Mouse (Mus musculus): ENCODE data around the gene Cenpc1. TPM values are rescaled to one million over a fixed set of nuclear protein-coding genes. Genes with fewer than 3 reads are reported as not detected.
A peak's percentile ranks its signal among the peaks of the same experiment; 100 is the strongest.

Gene Cenpc1
- polyA plus RNA-seq, 1 experiment from 2014 or later = 43.8 TPM

- no peak overlapping the region for H3K9ac ChIP-seq
- ATAC-seq (ENCODE audit: insufficient number of reproducible peaks, insufficient read depth, low FRiP score, low TSS enrichment) = peak; percentile 66; the same call in 1 of the 2 replicates
- H3K36me3 ChIP-seq = no peaks in the 10 kb centered on the region
- no peaks in the 10 kb centered on the region for H3K9me3 ChIP-seq
- no peak overlapping the region for H3K4me3 ChIP-seq
- H3K27me3 ChIP-seq = no peaks in the 10 kb centered on the region
- no peak overlapping the region for H3K27ac ChIP-seq
- WGBS = 88% methylated on average over 4 of the region's 4 CpGs
- no peak overlapping the region for H3K4me2 ChIP-seq (replicated peaks)
- H3K4me1 ChIP-seq = no peaks in the 10 kb centered on the region
Measured at GRCm38 (mm10) chr5:85992805-85993721, 72.3 kb downstream of the Cenpc1 start.

DNA sequence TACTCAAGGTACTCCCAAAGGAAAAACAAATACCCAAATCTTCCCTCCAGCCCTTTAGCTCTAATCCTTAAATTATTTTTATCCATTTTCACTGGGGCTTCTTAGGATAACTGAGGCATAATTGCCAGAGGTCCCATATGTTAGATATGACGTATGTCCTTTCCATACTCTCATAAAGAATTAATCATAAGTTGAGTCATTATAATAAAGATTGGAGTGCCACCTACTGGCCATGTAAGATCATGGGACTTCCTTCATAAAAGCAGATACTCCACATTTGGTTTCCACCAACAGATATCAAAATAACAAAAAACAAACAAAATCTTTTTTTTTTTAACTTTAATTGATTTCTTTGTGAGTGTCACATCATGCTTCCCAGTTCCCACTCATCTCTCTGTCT, 73.3 kb downstream of the Cenpc1 start:
- H3K4me1 ChIP-seq = no peaks in the 10 kb centered on the region
- no peaks in the 10 kb centered on the region for H3K27me3 ChIP-seq
- H3K27ac ChIP-seq = no peak overlapping the region
- H3K9ac ChIP-seq = no peak overlapping the region
- no peak overlapping the region for H3K4me3 ChIP-seq
- no peak for ATAC-seq (ENCODE audit: insufficient number of reproducible peaks, insufficient read depth, low FRiP score, low TSS enrichment)
- WGBS = 34% methylated on average over 1 of the region's 1 CpGs
- no peaks in the 10 kb centered on the region for H3K36me3 ChIP-seq
- H3K4me2 ChIP-seq (replicated peaks) = no peak overlapping the region
- no peaks in the 10 kb centered on the region for H3K9me3 ChIP-seq

DNA sequence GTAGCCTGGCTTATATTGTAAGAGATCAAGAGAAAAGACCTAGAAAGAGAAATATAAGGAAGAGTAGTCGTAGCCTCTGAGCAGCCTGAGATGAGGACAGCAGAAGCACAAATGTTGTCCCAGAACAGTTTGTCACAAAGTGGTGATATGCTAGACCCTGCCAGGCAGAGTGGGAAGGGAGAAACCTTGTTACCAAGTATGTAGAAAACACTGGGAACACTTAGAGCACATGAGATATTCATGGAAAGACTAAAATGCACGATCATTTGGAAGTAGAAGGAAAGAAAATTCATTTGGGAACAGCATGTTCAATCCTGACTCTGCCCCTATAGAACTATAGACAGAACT, 77.9 kb downstream of the Cenpc1 start:
- no peak overlapping the region for H3K9ac ChIP-seq
- WGBS = 84% methylated on average over 2 of the region's 2 CpGs
- H3K4me1 ChIP-seq = no peaks in the 10 kb centered on the region
- no peaks in the 10 kb centered on the region for H3K9me3 ChIP-seq
- H3K36me3 ChIP-seq = no peaks in the 10 kb centered on the region
- H3K27me3 ChIP-seq = no peaks in the 10 kb centered on the region
- no peak overlapping the region for H3K4me2 ChIP-seq (replicated peaks)
- H3K27ac ChIP-seq = no peak overlapping the region
- H3K4me3 ChIP-seq = no peak overlapping the region
- ATAC-seq (ENCODE audit: insufficient number of reproducible peaks, insufficient read depth, low FRiP score, low TSS enrichment) = no peak

DNA sequence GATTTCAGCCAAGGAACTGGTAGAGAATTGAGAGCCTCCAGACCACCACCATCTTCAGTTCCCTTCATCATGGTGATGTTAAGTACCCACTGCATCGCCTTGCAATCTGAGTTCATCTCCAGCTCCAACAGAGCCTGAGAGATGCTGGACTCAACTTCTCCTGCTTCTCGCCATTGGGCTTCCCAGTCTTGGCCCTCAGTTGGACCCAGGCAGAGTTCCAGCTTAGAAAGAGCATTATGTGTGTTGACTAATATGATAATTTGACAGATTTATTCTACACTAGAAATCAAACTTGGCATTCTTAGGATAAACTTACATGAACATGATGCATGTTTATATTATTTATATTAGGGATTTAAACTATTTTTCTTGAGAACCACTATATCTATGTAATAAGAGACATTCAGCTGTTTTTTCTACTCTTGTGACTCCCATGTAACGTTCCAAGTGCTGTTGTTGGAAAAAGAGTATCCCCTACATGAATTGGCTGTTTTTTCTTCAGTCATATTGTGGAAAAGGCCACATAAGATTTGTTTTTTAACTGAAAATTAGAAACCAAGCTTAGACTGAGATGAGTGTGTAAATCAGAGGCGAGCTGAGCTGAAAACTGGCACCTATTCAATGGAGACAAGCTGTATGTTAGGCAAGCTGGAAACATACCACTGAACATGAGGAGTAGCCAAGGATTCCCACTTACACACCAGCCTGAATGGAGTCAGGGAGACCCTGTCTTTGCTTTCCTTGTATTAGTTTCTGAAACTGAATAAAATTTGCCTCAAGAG, 78.5 kb downstream of the Cenpc1 start:
- Histone ChIP-seq H3K9ac (no peak overlapping the region), H3K4me2 (replicated peaks) (no peak overlapping the region), H3K4me3 (no peak overlapping the region), H3K27ac (no peak overlapping the region), H3K36me3 (no peaks in the 10 kb centered on the region), H3K27me3 (no peaks in the 10 kb centered on the region), H3K4me1 (no peaks in the 10 kb centered on the region), H3K9me3 (no peaks in the 10 kb centered on the region)
- no peak for ATAC-seq (ENCODE audit: insufficient number of reproducible peaks, insufficient read depth, low FRiP score, low TSS enrichment)
- 80% methylated on average over 4 of the region's 4 CpGs for WGBS

- no peaks in the 10 kb centered on the region for H3K4me1 ChIP-seq
- ATAC-seq (ENCODE audit: insufficient number of reproducible peaks, insufficient read depth, low FRiP score, low TSS enrichment) = 0 out of 2 replicates have a peak, but pooled peaks have one; percentile 52
- no peak overlapping the region for H3K4me3 ChIP-seq
- H3K4me2 ChIP-seq (replicated peaks) = no peak overlapping the region
- 44% methylated on average over 8 of the region's 8 CpGs for WGBS
- H3K9me3 ChIP-seq = no peaks in the 10 kb centered on the region
- no peaks in the 10 kb centered on the region for H3K27me3 ChIP-seq
- H3K9ac ChIP-seq = no peak overlapping the region
- no peak overlapping the region for H3K27ac ChIP-seq
- H3K36me3 ChIP-seq = no peaks in the 10 kb centered on the region
Measured at GRCm38 (mm10) chr5:85977646-85978426, 87.5 kb downstream of the Cenpc1 start.

DNA sequence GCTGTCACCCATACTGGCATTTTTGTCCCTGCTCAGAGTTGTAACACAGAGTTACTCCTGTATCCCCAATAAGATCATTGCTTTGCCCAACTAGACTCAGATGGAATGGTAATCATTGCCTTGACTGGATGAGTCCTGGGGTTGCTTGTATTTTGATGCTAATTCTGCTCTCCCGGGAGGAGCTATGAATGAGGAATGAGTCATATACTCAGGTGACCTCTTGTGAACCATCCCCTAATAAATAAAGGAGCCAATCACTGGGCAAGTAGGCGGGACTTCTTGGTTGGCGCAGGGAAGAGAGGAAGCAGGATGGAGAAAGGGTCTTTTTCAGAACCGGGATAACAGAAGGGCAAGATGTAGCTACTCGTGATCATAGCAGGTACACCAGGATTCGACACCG, 102.6 kb downstream of the Cenpc1 start:
- Histone ChIP-seq H3K36me3 (no peaks in the 10 kb centered on the region), H3K9me3 (no peaks in the 10 kb centered on the region), H3K9ac (no peak overlapping the region), H3K4me1 (no peaks in the 10 kb centered on the region), H3K4me3 (no peak overlapping the region), H3K27me3 (no peaks in the 10 kb centered on the region), H3K27ac (no peak overlapping the region), H3K4me2 (replicated peaks) (no peak overlapping the region)
- WGBS = 86% methylated on average over 7 of the region's 7 CpGs
- no peak for ATAC-seq (ENCODE audit: insufficient number of reproducible peaks, insufficient read depth, low FRiP score, low TSS enrichment)

Other genes starting within 250 kb of the Cenpc1 start
- 0.24 and 0.64 TPM in 2 replicates for gene Stap1, start 6.2 kb upstream of the Cenpc1 start, polyA plus RNA-seq (2016; fragmentation: Nextera tagmentation; extraction: Ambion mirVana)
- gene Uba6, start 107.2 kb upstream of the Cenpc1 start, polyA plus RNA-seq (2016; fragmentation: Nextera tagmentation; extraction: Ambion mirVana) = 17.2 and 17.5 TPM in 2 replicates
- not detected in 2 replicates for gene Gnrhr, start 132.3 kb upstream of the Cenpc1 start, polyA plus RNA-seq (2016; fragmentation: Nextera tagmentation; extraction: Ambion mirVana)
- not detected in 2 replicates for gene Tmprss11c, start 223.7 kb upstream of the Cenpc1 start, polyA plus RNA-seq (2016; fragmentation: Nextera tagmentation; extraction: Ambion mirVana)

All from embryonic facial prominence, embryonic 12.5 days (tissue).